Mouse (Mus musculus) limb, embryonic 14.5 days (tissue): ENCODE results near the gene Ccdc158. TPM values are rescaled to one million over a fixed set of nuclear protein-coding genes. Genes with fewer than 3 reads are reported as not detected.

Experiments
- ATAC-seq: fragments of 200-750 bp; cut with Nextera tagmentation; 2 replicates; pipeline ENCODE4 v1.8.0; 2017; ENCODE audit warnings: low read depth, moderate number of reproducible peaks, moderate TSS enrichment; ENCODE audit not compliant: low FRiP score
- DNase-seq: peaks from one replicate; pipeline ENCODE4 v3.0.0-alpha.2; 2015; ENCODE audit warnings: low spot score
- H3K27ac ChIP-seq: fragments of 300-500 bp; sonication (generic); replicated peaks from 2 replicates; pipeline ENCODE4 v1.5.1; 2014; ENCODE audit warnings: low read depth, mild to moderate bottlenecking, low read length, moderate library complexity, mixed read lengths
- H3K27me3 ChIP-seq: fragments of 300-500 bp; sonication (generic); 2 replicates; pipeline ENCODE4 v1.6.1; 2014; ENCODE audit warnings: low read length, mixed read lengths; ENCODE audit not compliant: control insufficient read depth, insufficient read depth
- H3K36me3 ChIP-seq: fragments of 300-500 bp; sonication (generic); 2 replicates; pipeline ENCODE4 v1.6.1; 2014; ENCODE audit warnings: mild to moderate bottlenecking, low read length, moderate library complexity, mixed read lengths; ENCODE audit not compliant: control insufficient read depth, insufficient read depth
- H3K4me1 ChIP-seq: fragments of 300-500 bp; sonication (generic); 2 replicates; pipeline ENCODE4 v1.6.1; 2014; ENCODE audit warnings: antibody characterized with exemption, low read length, mixed read lengths; ENCODE audit not compliant: control insufficient read depth, insufficient read depth
- H3K4me2 ChIP-seq: fragments of 300-500 bp; sonication (generic); replicated peaks from 2 replicates; pipeline ENCODE4 v1.6.1; 2014; ENCODE audit warnings: low read depth, mild to moderate bottlenecking, low read length, moderate library complexity; ENCODE audit not compliant: severe bottlenecking
- H3K4me3 ChIP-seq: fragments of 300-500 bp; sonication (generic); replicated peaks from 2 replicates; pipeline ENCODE4 v1.5.1; 2014; ENCODE audit warnings: low read length
- H3K9ac ChIP-seq: fragments of 300-500 bp; sonication (generic); 2 replicates; pipeline ENCODE4 v1.6.1; 2014; ENCODE audit warnings: mild to moderate bottlenecking, low read depth, low read length, moderate library complexity; ENCODE audit not compliant: severe bottlenecking
- H3K9me3 ChIP-seq: fragments of 300-500 bp; sonication (generic); 2 replicates; pipeline ENCODE4 v1.6.1; 2016; ENCODE audit warnings: low read length; ENCODE audit not compliant: control insufficient read depth
- POLR2A ChIP-seq: fragments of 200-500 bp; IDR thresholded peaks from 2 replicates; pipeline ENCODE4 v1.8.0; 2012; ENCODE audit warnings: inconsistent platforms, mild to moderate bottlenecking, moderate library complexity, borderline replicate concordance; ENCODE audit not compliant: insufficient read depth, insufficient read length; ENCODE audit errors: extremely low read depth
- WGBS: fragments of 180-500 bp; shearing (Covaris S2); extraction: QIAGEN DNeasy Blood & Tissue Kit; methylation state at CpG from one replicate; pipeline ENCODE4 v1.1.7; 2014; 5-methylcytosine and 5-hydroxymethylcytosine counted together
- polyA plus RNA-seq, 2 experiments: library from polyadenylated mRNA; depleted of rRNA in 1 of 2; stranded (reverse) in 1 of 2; unstranded in 1 of 2; fragments of >200 nt; fragmentation: Nextera tagmentation in 1 of 2; extraction: Ambion mirVana in 1 of 2; gene quantifications; 2 replicates each; pipeline versions ENCODE4 v1.2.1 to v1.2.3; 2012 to 2014

The Ccdc158 gene
- polyA plus RNA-seq, 2 experiments = 1.5 to 2.0 TPM

GRCm38 (mm10) chr5:92684715-92685460 is 9.8 kb upstream of the Ccdc158 start:
- H3K4me3 ChIP-seq = no peak overlapping the region
- no peaks in the 10 kb centered on the region for H3K9me3 ChIP-seq
- DNase-seq = no peak
- H3K4me1 ChIP-seq = no peaks in the 10 kb centered on the region
- H3K4me2 ChIP-seq = no peak overlapping the region
- 94% methylated on average over 16 of the region's 16 CpGs for WGBS
- no peak for TF ChIP-seq POLR2A
- H3K27ac ChIP-seq = no peak overlapping the region
- ATAC-seq = no peak
- no peaks in the 10 kb centered on the region for H3K36me3 ChIP-seq
- no peaks in the 10 kb centered on the region for H3K27me3 ChIP-seq
- H3K9ac ChIP-seq = no peak overlapping the region

GRCm38 (mm10) chr5:92683871-92684475 is 8.9 kb upstream of the Ccdc158 start:
- H3K27ac ChIP-seq = no peak overlapping the region
- ATAC-seq (no peak), DNase-seq (no peak)
- peak overlapping the region; percentile 49 for H3K4me3 ChIP-seq
- H3K27me3 ChIP-seq = no peaks in the 10 kb centered on the region
- H3K9ac ChIP-seq = peak overlapping the region; percentile 62; the same call in 1 of the 2 replicates
- H3K4me2 ChIP-seq = peak overlapping the region; percentile 91
- no peaks in the 10 kb centered on the region for H3K4me1 ChIP-seq
- H3K36me3 ChIP-seq = no peaks in the 10 kb centered on the region
- TF ChIP-seq POLR2A = no peak
- no peaks in the 10 kb centered on the region for H3K9me3 ChIP-seq
- 20% methylated on average over 9 of the region's 9 CpGs for WGBS

DNA sequence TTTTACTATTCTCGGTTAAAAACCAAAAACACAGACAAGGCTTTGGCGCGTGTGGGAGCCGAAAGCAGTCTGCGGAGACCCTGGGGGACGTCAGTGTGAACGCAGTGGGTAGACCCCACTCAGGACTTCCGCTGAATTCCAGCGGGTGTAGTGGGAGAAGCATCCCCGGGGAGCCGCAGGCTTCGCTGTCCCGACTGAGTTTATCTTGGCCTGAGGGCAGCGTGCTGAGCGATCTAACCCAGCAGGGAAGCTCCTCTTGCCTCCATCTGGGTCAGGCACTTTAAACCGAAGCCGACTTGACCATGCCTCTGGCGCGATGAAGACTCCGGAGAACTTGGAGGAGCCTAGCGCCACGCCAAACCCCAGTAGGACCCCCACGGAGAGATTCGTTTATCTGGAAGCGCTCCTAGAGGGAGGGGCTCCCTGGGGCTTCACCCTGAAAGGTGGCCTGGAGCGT is 8.3 kb upstream of the Ccdc158 start, which contains the start of gene Shroom3:
TSS of gene Shroom3 (plus strand) at position 85 of the 457 bp plus-strand sequence.
- WGBS = under 1% methylated on average over 26 of the region's 26 CpGs
- H3K4me1 ChIP-seq = no peaks in the 10 kb centered on the region
- peak within 1 kb of the TSS; percentile 62 for H3K9ac ChIP-seq
- DNase-seq (no peak), ATAC-seq (no peak)
- no peaks in the 10 kb centered on the region for H3K27me3 ChIP-seq
- H3K36me3 ChIP-seq = no peaks in the 10 kb centered on the region
- no peak for TF ChIP-seq POLR2A
- peak within 1 kb of the TSS; percentile 49 for H3K4me3 ChIP-seq
- peak within 1 kb of the TSS; percentile 91 for H3K4me2 ChIP-seq
- peak within 1 kb of the TSS; percentile 65 for H3K27ac ChIP-seq
- no peaks in the 10 kb centered on the region for H3K9me3 ChIP-seq

GRCm38 (mm10) chr5:92682621-92683348 is 7.7 kb upstream of the Ccdc158 start:
- H3K4me2 ChIP-seq = peak overlapping the region; percentile 91
- DNase-seq (peak; percentile 63), ATAC-seq (peak; percentile 53)
- TF ChIP-seq POLR2A = no peak
- no peaks in the 10 kb centered on the region for H3K36me3 ChIP-seq
- H3K27me3 ChIP-seq = no peaks in the 10 kb centered on the region
- no peaks in the 10 kb centered on the region for H3K9me3 ChIP-seq
- under 1% methylated on average over 39 of the region's 39 CpGs for whole genome bisulfite sequencing
- peak overlapping the region; percentile 49 for H3K4me3 ChIP-seq
- H3K4me1 ChIP-seq = no peaks in the 10 kb centered on the region
- peak overlapping the region; percentile 62 for H3K9ac ChIP-seq
- H3K27ac ChIP-seq = peak overlapping the region; percentile 65

- H3K4me1 ChIP-seq = no peaks in the 10 kb centered on the region
- DNase-seq (no peak), ATAC-seq (no peak)
- no peaks in the 10 kb centered on the region for H3K27me3 ChIP-seq
- WGBS = 83% methylated on average over 10 of the region's 10 CpGs
- H3K9ac ChIP-seq = no peak overlapping the region
- H3K36me3 ChIP-seq = no peaks in the 10 kb centered on the region
- no peak for TF ChIP-seq POLR2A
- H3K27ac ChIP-seq = no peak overlapping the region
- no peak overlapping the region for H3K4me3 ChIP-seq
- H3K9me3 ChIP-seq = no peaks in the 10 kb centered on the region
- no peak overlapping the region for H3K4me2 ChIP-seq
These were observed 6.8 kb upstream of the Ccdc158 start for GRCm38 (mm10) chr5:92681861-92682260.
